Mouse (Mus musculus) lung, embryonic 16.5 days (tissue): Measurements from ENCODE around the gene Nxn. TPM values are rescaled to one million over a fixed set of nuclear protein-coding genes. Genes with fewer than 3 reads are reported as not detected.
A peak's percentile ranks its signal among the peaks of the same experiment; 100 is the strongest.

ENCODE experiments used
- ATAC-seq: fragments of 200-750 bp; cut with Nextera tagmentation; 2 replicates; pipeline ENCODE4 v1.8.0; 2017; ENCODE audit warnings: low read depth, mild to moderate bottlenecking, moderate library complexity
- H3K27ac ChIP-seq: fragments of 300-500 bp; sonication (generic); 2 replicates; pipeline ENCODE4 v1.5.1; 2014; ENCODE audit warnings: mild to moderate bottlenecking, control low read depth, low read length
- H3K27me3 ChIP-seq: fragments of 300-500 bp; sonication (generic); 2 replicates; pipeline ENCODE4 v1.6.1; 2014; ENCODE audit warnings: low read depth, low read length, mixed read lengths; ENCODE audit not compliant: control insufficient read depth, insufficient read depth
- H3K36me3 ChIP-seq: fragments of 300-500 bp; sonication (generic); 2 replicates; pipeline ENCODE4 v1.6.1; 2014; ENCODE audit warnings: low read length; ENCODE audit not compliant: control insufficient read depth, insufficient read depth
- H3K4me1 ChIP-seq: fragments of 300-500 bp; sonication (generic); replicated peaks from 2 replicates; pipeline ENCODE4 v1.6.1; 2014; ENCODE audit warnings: low read length, mixed read lengths; ENCODE audit not compliant: control insufficient read depth, insufficient read depth
- H3K4me2 ChIP-seq: fragments of 300-500 bp; sonication (generic); 2 replicates; pipeline ENCODE4 v1.6.1; 2014; ENCODE audit warnings: low read depth, low read length, control low read depth
- H3K4me3 ChIP-seq: fragments of 300-500 bp; sonication (generic); 2 replicates; pipeline ENCODE4 v1.5.1; 2014; ENCODE audit warnings: mild to moderate bottlenecking, low read length, control low read depth
- H3K9ac ChIP-seq: fragments of 300-500 bp; sonication (generic); 2 replicates; pipeline ENCODE4 v1.6.1; 2014; ENCODE audit warnings: low read length, control low read depth
- H3K9me3 ChIP-seq: fragments of 300-500 bp; sonication (generic); 2 replicates; pipeline ENCODE4 v1.6.1; 2016; ENCODE audit warnings: low read length; ENCODE audit not compliant: control insufficient read depth
- WGBS: fragments of 180-500 bp; shearing (Covaris S2); extraction: QIAGEN DNeasy Blood & Tissue Kit; methylation state at CpG from one replicate; pipeline ENCODE4 v1.1.7; 2014; 5-methylcytosine and 5-hydroxymethylcytosine counted together
- polyA plus RNA-seq: library from polyadenylated mRNA; unstranded; fragments of >200 nt; fragmentation: Nextera tagmentation; extraction: Ambion mirVana; gene quantifications from 2 replicates; pipeline ENCODE4 v1.2.1, GENCODE M21; 2015

Gene Nxn
- polyA plus RNA-seq, 1 experiment from 2014 or later: 19.4 TPM

- 41% methylated on average over 5 of the region's 5 CpGs for WGBS
- Histone ChIP-seq H3K36me3 (peaks cover 7% of the 10 kb centered on the region), H3K27me3 (no peaks in the 10 kb centered on the region), H3K4me1 (no peaks in the 10 kb centered on the region), H3K4me2 (no peak overlapping the region), H3K9me3 (no peaks in the 10 kb centered on the region), H3K9ac (no peak overlapping the region), H3K4me3 (no peak overlapping the region), H3K27ac (0 out of 2 replicates have a peak overlapping the region, but pooled peaks have one; percentile 5)
- peak; percentile 89 for ATAC-seq
Measured at GRCm38 (mm10) chr11:76253145-76253917, 145.6 kb downstream of the Nxn start.

GRCm38 (mm10) chr11:76252036-76252435, 146.9 kb downstream of the Nxn start:
- Histone ChIP-seq H3K27me3 (no peaks in the 10 kb centered on the region), H3K4me2 (no peak overlapping the region), H3K9me3 (no peaks in the 10 kb centered on the region), H3K4me1 (no peaks in the 10 kb centered on the region), H3K27ac (no peak overlapping the region), H3K9ac (no peak overlapping the region), H3K36me3 (peaks cover 7% of the 10 kb centered on the region), H3K4me3 (no peak overlapping the region)
- 42% methylated on average over 3 of the region's 3 CpGs for WGBS
- ATAC-seq: no peak

DNA sequence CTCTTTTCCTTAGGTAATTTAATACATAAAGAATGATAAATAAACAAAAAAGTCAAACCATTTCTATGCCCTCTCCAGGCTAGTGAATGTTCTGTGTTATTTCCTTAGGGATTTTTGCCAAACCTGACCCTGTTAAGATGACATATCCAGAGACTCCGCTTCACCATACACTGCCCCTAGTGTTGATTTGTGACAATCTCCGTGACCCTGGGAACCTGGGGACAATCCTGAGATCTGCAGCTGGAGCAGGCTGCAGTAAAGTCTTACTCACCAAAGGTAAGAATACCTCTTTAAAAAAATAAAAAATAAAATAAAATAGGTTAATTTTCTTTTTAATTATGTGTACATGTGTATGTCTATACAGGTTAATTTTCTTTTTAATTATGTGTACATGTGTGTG, 151.7 kb downstream of the Nxn start:
- H3K9ac ChIP-seq: no peak overlapping the region
- H3K4me2 ChIP-seq: no peak overlapping the region
- peaks cover 8% of the 10 kb centered on the region for H3K4me1 ChIP-seq
- no peak overlapping the region for H3K4me3 ChIP-seq
- H3K9me3 ChIP-seq: no peaks in the 10 kb centered on the region
- H3K27me3 ChIP-seq: no peaks in the 10 kb centered on the region
- WGBS: 41% methylated on average over 2 of the region's 2 CpGs
- ATAC-seq: no peak
- no peak overlapping the region for H3K27ac ChIP-seq
- H3K36me3 ChIP-seq: peaks cover 7% of the 10 kb centered on the region

DNA sequence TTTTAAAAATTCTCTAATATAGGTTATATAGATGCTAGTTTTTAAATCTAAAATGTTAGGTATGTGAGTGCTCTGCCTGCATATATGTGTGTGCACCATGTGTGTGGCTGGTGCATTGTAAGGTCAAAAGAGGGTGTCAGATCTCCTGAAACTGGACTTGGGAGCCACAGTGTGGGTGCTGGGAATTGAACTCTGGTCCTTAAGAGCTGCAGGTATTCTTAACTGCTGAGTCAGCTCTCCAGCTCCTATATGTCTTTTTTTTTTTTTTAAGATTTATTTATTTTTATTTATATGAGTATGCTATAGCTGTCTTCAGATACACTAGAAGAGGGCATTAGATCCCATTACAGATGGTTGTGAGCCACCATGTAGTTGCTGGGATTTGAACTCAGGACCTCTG, 152.5 kb downstream of the Nxn start:
- H3K9ac ChIP-seq: no peak overlapping the region
- no peak for ATAC-seq
- H3K9me3 ChIP-seq: no peaks in the 10 kb centered on the region
- no peak overlapping the region for H3K27ac ChIP-seq
- no peaks in the 10 kb centered on the region for H3K27me3 ChIP-seq
- no peak overlapping the region for H3K4me3 ChIP-seq
- H3K36me3 ChIP-seq: peaks cover 7% of the 10 kb centered on the region
- no peak overlapping the region for H3K4me2 ChIP-seq
- peaks cover 10% of the 10 kb centered on the region for H3K4me1 ChIP-seq

GRCm38 (mm10) chr11:76243811-76244546, 155.0 kb downstream of the Nxn start:
- Histone ChIP-seq H3K4me2 (peak overlapping the region; percentile 82), H3K27me3 (no peaks in the 10 kb centered on the region), H3K9me3 (no peaks in the 10 kb centered on the region), H3K4me3 (peak overlapping the region; percentile 89), H3K27ac (no peak overlapping the region), H3K4me1 (peaks cover 10% of the 10 kb centered on the region), H3K9ac (peak overlapping the region; percentile 94), H3K36me3 (peaks cover 5% of the 10 kb centered on the region; the same call in 1 of the 2 replicates)
- peak; percentile 61 for ATAC-seq
- WGBS: 2% methylated on average over 34 of the region's 34 CpGs

GRCm38 (mm10) chr11:76242901-76243810, 155.8 kb downstream of the Nxn start, which contains the start of the genes Mrm3 and Glod4:
TSS of gene Mrm3 (plus strand) at chr11:76243715.
TSS of gene Glod4 (minus strand) at chr11:76243725.
- Histone ChIP-seq H3K4me2 (peak within 1 kb of the TSS; percentile 89), H3K9me3 (no peaks in the 10 kb centered on the region), H3K4me1 (peaks cover 10% of the 10 kb centered on the region), H3K9ac (peak within 1 kb of the TSS; percentile 94), H3K27me3 (no peaks in the 10 kb centered on the region), H3K27ac (peak within 1 kb of the TSS; percentile 53; the same call in 1 of the 2 replicates), H3K4me3 (peak within 1 kb of the TSS; percentile 89), H3K36me3 (peaks cover 5% of the 10 kb centered on the region; the same call in 1 of the 2 replicates)
- WGBS: under 1% methylated on average over 61 of the region's 61 CpGs
- ATAC-seq: peak; percentile 94

DNA sequence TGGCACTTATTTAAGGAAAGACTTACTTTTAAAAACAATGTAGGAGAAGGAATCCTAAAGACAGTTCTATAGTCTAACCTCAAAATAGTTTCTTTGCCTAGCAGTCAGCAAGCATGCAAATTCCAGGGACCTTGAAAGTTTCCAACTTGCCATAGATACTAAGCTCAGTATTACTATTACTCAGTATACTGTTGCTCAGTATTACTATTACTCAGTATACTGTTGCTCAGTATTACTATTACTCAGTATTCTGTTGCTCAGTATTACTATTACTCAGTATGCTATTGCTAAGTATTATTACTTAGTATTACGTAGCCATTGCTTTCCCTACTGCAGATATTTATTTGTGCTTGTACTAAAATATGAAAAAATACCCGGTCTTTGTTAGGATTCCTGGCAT, 159.2 kb downstream of the Nxn start:
- no peak overlapping the region for H3K4me2 ChIP-seq
- H3K36me3 ChIP-seq: peaks cover 13% of the 10 kb centered on the region
- no peak for ATAC-seq
- H3K27me3 ChIP-seq: no peaks in the 10 kb centered on the region
- H3K9ac ChIP-seq: no peak overlapping the region
- H3K4me3 ChIP-seq: no peak overlapping the region
- H3K27ac ChIP-seq: no peak overlapping the region
- 94% methylated on average over 2 of the region's 2 CpGs for WGBS
- H3K9me3 ChIP-seq: no peaks in the 10 kb centered on the region
- peaks cover 10% of the 10 kb centered on the region for H3K4me1 ChIP-seq

DNA sequence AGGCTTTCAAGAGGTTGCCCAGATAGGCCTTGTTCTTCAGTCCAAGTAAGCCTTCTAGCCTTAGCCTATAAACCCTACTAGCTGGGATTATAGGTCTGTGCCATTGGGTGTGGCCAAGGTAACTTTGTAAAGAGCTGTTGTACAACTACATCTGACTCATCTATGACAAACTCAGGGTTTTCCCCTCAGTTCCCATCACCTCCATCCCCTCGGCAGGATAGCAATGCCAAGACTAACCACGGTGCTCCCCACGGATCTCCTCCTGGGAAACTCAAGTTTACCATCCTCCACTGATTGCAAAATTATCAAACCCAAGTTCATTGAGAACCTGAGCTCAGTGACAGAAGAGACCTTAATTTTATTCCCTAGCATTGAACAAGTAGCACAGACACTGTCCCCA, 162.8 kb downstream of the Nxn start:
- WGBS: 93% methylated on average over 3 of the region's 3 CpGs
- peaks cover 22% of the 10 kb centered on the region for H3K36me3 ChIP-seq

More for the DNA sequence above, 162.8 kb downstream of the Nxn start:
- Histone ChIP-seq H3K9me3 (no peaks in the 10 kb centered on the region), H3K4me1 (no peaks in the 10 kb centered on the region), H3K27me3 (no peaks in the 10 kb centered on the region), H3K27ac (no peak overlapping the region), H3K4me2 (no peak overlapping the region), H3K4me3 (no peak overlapping the region), H3K9ac (no peak overlapping the region)
- no peak for ATAC-seq
